Mouse (Mus musculus) stomach, postnatal 0 days (tissue): ENCODE data around the gene C8g.

Source experiments
- CTCF ChIP-seq: IDR thresholded peaks from 2 replicates; pipeline ENCODE4 v1.5.1; 2016; ENCODE audit warnings: antibody characterized with exemption, low read depth, mild to moderate bottlenecking, moderate library complexity
- EP300 ChIP-seq: optimal IDR thresholded peaks from 2 replicates; pipeline ENCODE3; 2016; ENCODE audit warnings: antibody characterized with exemption

- no peak for TF ChIP-seq CTCF
- TF ChIP-seq EP300 = no peak
Observed at GRCm38 (mm10) chr2:25493476-25493961, 8.0 kb downstream of the C8g start, which contains the start of gene Lcn12.
